Mouse (Mus musculus): ENCODE measurements around the gene Cmip.

DNA sequence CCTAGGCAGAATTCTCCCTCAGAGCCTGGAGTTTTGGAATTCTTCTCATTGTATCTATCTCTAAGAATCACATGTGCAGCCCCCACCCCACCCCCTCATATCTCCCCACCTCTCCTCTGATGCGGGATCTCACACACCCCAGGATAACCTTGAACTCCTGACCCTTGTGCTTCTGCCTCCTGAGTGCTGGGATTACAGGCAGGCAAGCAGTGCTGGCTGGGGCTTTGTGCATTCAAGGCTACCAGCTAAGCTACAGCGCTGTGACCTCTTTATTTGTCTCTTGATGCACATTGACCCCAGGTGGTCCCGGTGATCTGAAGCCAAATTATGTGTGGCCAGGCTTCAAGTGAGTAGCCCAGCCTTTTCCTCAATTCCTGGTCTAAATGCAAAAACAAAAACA lies 15.0 kb upstream of the Cmip start:
- TF ChIP-seq CTCF (IDR thresholded peaks at IDR 0.05; ENCODE audit: insufficient read depth, low read length): no peak
- no peak for TF ChIP-seq POLR2A (IDR thresholded peaks at IDR 0.05; ENCODE audit: borderline replicate concordance, extremely low read depth, low read depth, low read length)
